Mouse (Mus musculus) liver, embryonic 18 days (tissue): ENCODE measurements around the gene Gjc1. TPM values are rescaled to one million over a fixed set of nuclear protein-coding genes. Genes with fewer than 3 reads are reported as not detected.

Experiments used
- polyA plus RNA-seq: library from polyadenylated mRNA; depleted of rRNA; stranded (reverse); fragments of >200 nt; gene quantifications from 2 replicates; pipeline ENCODE4 v1.2.3, GENCODE M21; 2012; rRNA removed

The Gjc1 gene
- polyA plus RNA-seq: 1.5 and 1.6 TPM in 2 replicates

DNA sequence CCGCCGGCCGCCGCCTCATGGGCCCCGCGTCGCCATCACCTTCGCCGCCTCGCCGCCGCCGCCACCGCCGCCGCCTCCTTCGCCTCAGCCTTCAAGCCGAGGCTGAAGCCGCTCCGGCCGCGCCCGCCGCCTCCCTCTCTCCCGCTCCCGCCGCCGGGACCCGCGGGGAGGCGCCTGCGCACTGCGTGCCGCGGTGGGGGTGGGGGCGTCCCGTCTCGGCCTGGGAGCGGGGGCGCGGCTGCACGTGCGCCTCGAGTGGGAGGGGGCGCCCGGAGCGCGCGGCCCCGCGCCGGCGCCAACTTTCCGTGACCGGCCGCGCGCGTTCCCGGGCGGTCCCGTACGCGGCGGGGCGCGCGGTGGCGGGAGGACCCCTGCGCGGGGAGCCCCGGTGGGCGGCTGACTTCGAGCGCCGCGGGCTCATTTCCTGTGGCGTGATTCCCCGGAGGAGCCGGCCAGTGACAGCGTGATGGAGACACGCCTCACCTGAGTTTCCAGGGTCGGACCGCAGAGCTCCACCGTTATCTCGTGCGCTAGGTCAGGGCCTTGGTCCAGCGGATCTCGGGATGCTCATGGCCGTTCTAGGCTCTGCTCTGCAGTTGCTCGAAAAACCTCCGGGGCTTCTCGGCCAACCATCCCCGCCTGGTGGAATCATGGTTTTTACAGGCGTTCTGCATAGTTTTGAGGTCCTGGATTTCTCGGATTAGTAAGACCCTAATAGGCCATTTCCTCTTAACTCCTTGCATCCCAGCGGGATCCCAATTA is at the start of gene Gjc1:
Gene Gjc1, minus strand, starts transcription at position 680 of the 762 bp plus-strand sequence.

DNA sequence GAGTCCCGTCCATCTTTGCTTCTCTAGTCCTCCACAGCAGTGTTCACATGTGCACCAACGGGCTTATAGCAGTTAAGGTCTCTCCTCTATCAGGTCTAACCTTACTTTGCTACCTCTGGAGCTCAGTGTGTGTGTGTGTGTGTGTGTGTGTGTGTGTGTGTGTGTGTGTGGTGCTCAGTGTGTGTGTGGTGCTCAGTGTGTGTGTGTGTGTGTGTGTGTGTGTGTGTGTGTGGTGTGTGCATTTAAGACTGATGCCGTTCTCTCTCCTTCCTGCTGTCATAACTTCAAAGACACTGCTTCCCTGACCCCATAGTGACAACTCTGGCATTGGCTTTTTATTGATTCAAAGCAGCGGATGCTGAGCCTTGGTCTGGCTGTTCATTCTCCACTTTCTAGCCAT is 16.0 kb upstream of the Gjc1 start, which contains the start of gene Higd1b:
Gene Higd1b, plus strand, starts transcription at position 301 of the 400 bp plus-strand sequence.

DNA sequence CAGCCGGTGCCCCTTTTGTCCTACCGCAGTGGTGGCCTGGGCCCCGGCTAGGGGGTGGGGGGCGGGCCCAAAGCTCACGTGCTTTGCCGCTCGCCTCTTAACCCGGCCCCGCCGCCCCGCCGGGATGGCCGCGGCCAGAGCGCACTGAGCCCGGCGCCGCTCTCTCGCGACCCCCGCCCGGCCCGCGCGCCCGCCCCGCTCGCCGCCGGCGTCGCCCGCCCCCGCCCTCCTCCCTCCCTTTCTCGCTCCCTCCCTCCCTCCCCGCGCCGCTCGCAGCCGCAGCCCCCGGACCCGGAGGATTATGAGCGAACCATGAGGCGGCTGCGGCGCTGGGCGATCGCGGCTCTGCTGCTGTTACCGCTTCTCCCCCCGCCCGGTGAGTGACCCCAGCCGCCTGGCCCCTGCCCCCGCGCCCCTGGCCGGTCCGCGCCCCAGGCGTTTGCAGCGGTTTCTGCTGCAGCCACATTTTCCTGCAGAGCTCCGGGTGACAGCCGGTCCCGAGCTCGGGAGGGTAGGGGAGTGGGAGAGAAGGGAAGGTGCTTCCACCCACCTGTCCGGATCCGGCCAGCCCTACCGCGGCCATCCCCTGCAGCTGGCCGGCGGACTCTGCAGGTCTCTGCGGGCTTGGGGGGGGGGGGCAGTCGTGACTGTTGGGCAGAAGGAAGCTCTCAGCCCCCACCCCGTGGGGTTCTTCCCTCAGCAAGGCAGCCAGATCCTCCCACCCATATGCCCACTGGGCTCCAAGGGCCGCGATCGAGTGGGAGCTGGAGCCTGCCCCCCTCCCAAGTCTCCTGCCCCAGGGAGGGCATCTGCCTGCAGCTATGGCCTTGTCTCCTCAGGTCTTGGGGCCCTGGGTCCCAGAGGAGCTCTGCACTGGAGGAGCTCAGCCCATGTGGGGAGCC is 57.9 kb downstream of the Gjc1 start, which contains the start of gene Adam11:
Gene Adam11, plus strand, starts transcription at position 131 of the 902 bp plus-strand sequence.

Other genes with a start within 250 kb of the Gjc1 start
- gene Gm11627, start 240.2 kb downstream of the Gjc1 start, polyA plus RNA-seq: 0.13 and 0.16 TPM in 2 replicates
- gene Fzd2, start 215.3 kb downstream of the Gjc1 start, polyA plus RNA-seq: 0.73 and 0.80 TPM in 2 replicates
- gene Meioc, start 156.0 kb downstream of the Gjc1 start, polyA plus RNA-seq: 0.01 and 0.03 TPM in 2 replicates
- 7.1 and 7.6 TPM in 2 replicates for gene Ccdc43, start 121.9 kb downstream of the Gjc1 start, polyA plus RNA-seq
- 0.31 and 0.36 TPM in 2 replicates for gene Adam11, start 58.3 kb downstream of the Gjc1 start, polyA plus RNA-seq
- not detected in 2 replicates for gene Higd1b, start 16.1 kb upstream of the Gjc1 start, polyA plus RNA-seq
- 24.8 and 25.6 TPM in 2 replicates for gene Eftud2, start 61.3 kb upstream of the Gjc1 start, polyA plus RNA-seq
- gene Ccdc103, start 61.5 kb upstream of the Gjc1 start, polyA plus RNA-seq: 0.23 and 0.29 TPM in 2 replicates
- not detected in 2 replicates for gene Fam187a, start 65.5 kb upstream of the Gjc1 start, polyA plus RNA-seq
- 4.0 and 4.2 TPM in 2 replicates for gene Gfap, start 81.2 kb upstream of the Gjc1 start, polyA plus RNA-seq
- 9.8 and 11.0 TPM in 2 replicates for gene Kif18b, start 105.4 kb upstream of the Gjc1 start, polyA plus RNA-seq
- gene C1ql1, start 127.0 kb upstream of the Gjc1 start, polyA plus RNA-seq: 0.14 and 0.19 TPM in 2 replicates
- gene Nmt1, start 208.5 kb upstream of the Gjc1 start, polyA plus RNA-seq: 21.6 and 22.7 TPM in 2 replicates
- 32.9 and 33.5 TPM in 2 replicates for gene Dcakd, start 208.6 kb upstream of the Gjc1 start, polyA plus RNA-seq